Mouse (Mus musculus): Measurements from ENCODE around the gene Spty2d1.
"Not testable (repeated sequence)": the region's sequence is repeated elsewhere in the genome, so short reads cannot be mapped to it uniquely, and the experiment has no call there.

Spty2d1 gene

GRCm38 (mm10) chr7:47008168-47008993 lies at the start of gene Spty2d1:
Gene Spty2d1, minus strand, starts transcription at chr7:47008411.
- peak; percentile 99 for DNase-seq

GRCm38 (mm10) chr7:47056273-47056672 lies 48.1 kb upstream of the Spty2d1 start:
- no peak for DNase-seq

GRCm38 (mm10) chr7:47055744-47056143 lies 47.5 kb upstream of the Spty2d1 start:
- peak; percentile 83 for DNase-seq

GRCm38 (mm10) chr7:47054666-47055065 lies 46.5 kb upstream of the Spty2d1 start:
- no peak for DNase-seq

- DNase-seq = no peak
Observed at GRCm38 (mm10) chr7:47053287-47053686, 45.1 kb upstream of the Spty2d1 start.

GRCm38 (mm10) chr7:47052276-47052675 lies 44.1 kb upstream of the Spty2d1 start:
- no peak for DNase-seq

GRCm38 (mm10) chr7:47051404-47052151 lies 43.4 kb upstream of the Spty2d1 start:
- DNase-seq = peak; percentile 89

GRCm38 (mm10) chr7:47050766-47051165 lies 42.6 kb upstream of the Spty2d1 start:
- DNase-seq = peak; percentile 81

GRCm38 (mm10) chr7:47050366-47050765 lies 42.2 kb upstream of the Spty2d1 start, which contains the start of gene Tmem86a:
Gene Tmem86a, plus strand, starts transcription at chr7:47050601.
- peak; percentile 97 for DNase-seq

GRCm38 (mm10) chr7:47042823-47043490 lies 34.7 kb upstream of the Spty2d1 start:
- DNase-seq = no peak

GRCm38 (mm10) chr7:47042121-47042520 lies 33.9 kb upstream of the Spty2d1 start:
- DNase-seq = no peak

- DNase-seq = no peak
Observed at GRCm38 (mm10) chr7:47041706-47042105, 33.5 kb upstream of the Spty2d1 start.

GRCm38 (mm10) chr7:47035426-47035825 lies 27.2 kb upstream of the Spty2d1 start:
- DNase-seq = no peak

GRCm38 (mm10) chr7:47034785-47035384 lies 26.7 kb upstream of the Spty2d1 start:
- DNase-seq = no peak

GRCm38 (mm10) chr7:47031371-47031770 lies 23.2 kb upstream of the Spty2d1 start:
- no peak for DNase-seq

- no peak for DNase-seq
Observed at GRCm38 (mm10) chr7:47030517-47031193, 22.4 kb upstream of the Spty2d1 start.

GRCm38 (mm10) chr7:47027520-47027919 lies 19.3 kb upstream of the Spty2d1 start:
- no peak for DNase-seq

GRCm38 (mm10) chr7:47026899-47027298 lies 18.7 kb upstream of the Spty2d1 start:
- DNase-seq = not testable (repeated sequence)

- DNase-seq = no peak
Observed at GRCm38 (mm10) chr7:47025429-47025828, 17.2 kb upstream of the Spty2d1 start.

- no peak for DNase-seq
Observed at GRCm38 (mm10) chr7:47024454-47024853, 16.2 kb upstream of the Spty2d1 start.

GRCm38 (mm10) chr7:47023530-47023929 lies 15.3 kb upstream of the Spty2d1 start:
- peak; percentile 70 for DNase-seq

- DNase-seq = no peak
Observed at GRCm38 (mm10) chr7:47022482-47022881, 14.3 kb upstream of the Spty2d1 start.
